Mouse (Mus musculus): Measurements from ENCODE around the gene Fads1. TPM values are rescaled to one million over a fixed set of nuclear protein-coding genes. Genes with fewer than 3 reads are reported as not detected.

Gene Fads1
- polyA plus RNA-seq (2017; shearing (Covaris generic)), result 7.1 TPM

GRCm38 (mm10) chr19:10182670-10183298, at the start of gene Fads1:
Gene Fads1, plus strand, starts transcription at chr19:10182888.

GRCm38 (mm10) chr19:10203848-10204615, 21.3 kb downstream of the Fads1 start, which contains the start of the genes Tmem258 and Fen1:
Gene Tmem258, plus strand, starts transcription at chr19:10204014.
Gene Fen1, minus strand, starts transcription at chr19:10204169.

GRCm38 (mm10) chr19:10240654-10241305, 58.1 kb downstream of the Fads1 start, which contains the start of gene Myrf:
Gene Myrf, minus strand, starts transcription at chr19:10240748.

Other genes with a start within 250 kb of the Fads1 start
- 3,576 TPM for gene Fth1, start 202.3 kb upstream of the Fads1 start, polyA plus RNA-seq (2017; shearing (Covaris generic))
- 0.55 TPM for gene Best1, start 181.3 kb upstream of the Fads1 start, polyA plus RNA-seq (2017; shearing (Covaris generic))
- not detected for gene Rab3il1, start 181.2 kb upstream of the Fads1 start, polyA plus RNA-seq (2017; shearing (Covaris generic))
- gene Fads3, start 141.3 kb upstream of the Fads1 start, polyA plus RNA-seq (2017; shearing (Covaris generic)), result 0.33 TPM
- gene Fads2, start 81.1 kb upstream of the Fads1 start, polyA plus RNA-seq (2017; shearing (Covaris generic)), result 0.34 TPM
- 204 TPM for gene Tmem258, start 21.1 kb downstream of the Fads1 start, polyA plus RNA-seq (2017; shearing (Covaris generic))
- 20.3 TPM for gene Fen1, start 21.3 kb downstream of the Fads1 start, polyA plus RNA-seq (2017; shearing (Covaris generic))
- 0.15 TPM for gene Myrf, start 57.9 kb downstream of the Fads1 start, polyA plus RNA-seq (2017; shearing (Covaris generic))
- gene Dagla, start 122.0 kb downstream of the Fads1 start, polyA plus RNA-seq (2017; shearing (Covaris generic)), result not detected
- 0.83 TPM for gene Syt7, start 206.2 kb downstream of the Fads1 start, polyA plus RNA-seq (2017; shearing (Covaris generic))

Data from effector memory CD4-positive, alpha-beta T cell, adult 7 months (primary cell).